Mouse (Mus musculus): ENCODE data around the gene Sox9.

Sox9 gene

GRCm38 (mm10) chr11:112781994-112782356, at the start of gene Sox9:
Sox9 (plus strand) TSS chr11:112782224.
- peak; percentile 88 for DNase-seq (ENCODE audit: low read depth, low spot score)

GRCm38 (mm10) chr11:112732401-112732800, 49.6 kb upstream of the Sox9 start:
- peak; percentile 18 for DNase-seq (ENCODE audit: low read depth, low spot score)

- DNase-seq (ENCODE audit: low read depth, low spot score), result no peak
These were observed 45.0 kb upstream of the Sox9 start for GRCm38 (mm10) chr11:112737071-112737470.

GRCm38 (mm10) chr11:112739681-112740080, 42.3 kb upstream of the Sox9 start:
- DNase-seq (ENCODE audit: low read depth, low spot score), result no peak

- no peak for DNase-seq (ENCODE audit: low read depth, low spot score)
These were observed 25.5 kb upstream of the Sox9 start for GRCm38 (mm10) chr11:112756516-112756915.

GRCm38 (mm10) chr11:112758056-112758455, 24.0 kb upstream of the Sox9 start:
- no peak for DNase-seq (ENCODE audit: low read depth, low spot score)

GRCm38 (mm10) chr11:112766956-112767355, 15.1 kb upstream of the Sox9 start:
- DNase-seq (ENCODE audit: low read depth, low spot score), result no peak

GRCm38 (mm10) chr11:112767531-112768041, 14.4 kb upstream of the Sox9 start:
- DNase-seq (ENCODE audit: low read depth, low spot score), result no peak

GRCm38 (mm10) chr11:112772791-112773355, 9.2 kb upstream of the Sox9 start:
- DNase-seq (ENCODE audit: low read depth, low spot score), result no peak

- DNase-seq (ENCODE audit: low read depth, low spot score), result no peak
These were observed 2.3 kb upstream of the Sox9 start for GRCm38 (mm10) chr11:112779762-112780161.

GRCm38 (mm10) chr11:112780394-112780920, 1.6 kb upstream of the Sox9 start:
- no peak for DNase-seq (ENCODE audit: low read depth, low spot score)

GRCm38 (mm10) chr11:112781035-112781911, 751 bp upstream of the Sox9 start:
- peak; percentile 36 for DNase-seq (ENCODE audit: low read depth, low spot score)

GRCm38 (mm10) chr11:112782357-112783121, 515 bp downstream of the Sox9 start:
- DNase-seq (ENCODE audit: low read depth, low spot score), result no peak

GRCm38 (mm10) chr11:112783401-112784346, 1.6 kb downstream of the Sox9 start:
- no peak for DNase-seq (ENCODE audit: low read depth, low spot score)

- DNase-seq (ENCODE audit: low read depth, low spot score), result no peak
These were observed 2.4 kb downstream of the Sox9 start for GRCm38 (mm10) chr11:112784347-112784902.

GRCm38 (mm10) chr11:112784903-112785381, 2.9 kb downstream of the Sox9 start:
- no peak for DNase-seq (ENCODE audit: low read depth, low spot score)

- DNase-seq (ENCODE audit: low read depth, low spot score), result no peak
These were observed 3.6 kb downstream of the Sox9 start for GRCm38 (mm10) chr11:112785581-112785980.

- no peak for DNase-seq (ENCODE audit: low read depth, low spot score)
These were observed 4.4 kb downstream of the Sox9 start for GRCm38 (mm10) chr11:112786427-112786826.

GRCm38 (mm10) chr11:112788296-112788695, 6.3 kb downstream of the Sox9 start:
- no peak for DNase-seq (ENCODE audit: low read depth, low spot score)

- peak; percentile 49 for DNase-seq (ENCODE audit: low read depth, low spot score)
These were observed 14.4 kb downstream of the Sox9 start for GRCm38 (mm10) chr11:112796379-112796778.

Measured in skeletal muscle tissue, adult 2 months (tissue).